Mouse (Mus musculus) MEL (cell line): ENCODE results near the gene Nuak2. TPM values are rescaled to one million over a fixed set of nuclear protein-coding genes. Genes with fewer than 3 reads are reported as not detected.

ENCODE experiments used
- DNase-seq: peaks from one replicate; pipeline ENCODE4 v3.0.0; 2011; ENCODE audit warnings: low read depth, low spot score
- H3K27ac ChIP-seq: 2 replicates; pipeline ENCODE4 v1.5.1; 2012; ENCODE audit warnings: low read depth, mild to moderate bottlenecking, control low read depth, low read length, moderate library complexity; ENCODE audit not compliant: control insufficient read depth
- H3K27me3 ChIP-seq, 2 experiments: fragments of 150-350 bp in 1 of 2; sonication (generic) in 1 of 2; 2 replicates each; pipeline ENCODE4 v1.6.1; 2012; ENCODE audit warnings: low read length in 2 of 2, mild to moderate bottlenecking in 2 of 2, improper control_type of control experiment in 1 of 2, moderate library complexity in 1 of 2; ENCODE audit not compliant: insufficient read depth in 2 of 2, control insufficient read depth in 1 of 2
- H3K36me3 ChIP-seq, 2 experiments: 2 replicates each; pipeline ENCODE4 v1.6.1; 2012 to 2014; ENCODE audit warnings: low read length in 2 of 2, improper control_type of control experiment in 1 of 2, inconsistent platforms in 1 of 2, mild to moderate bottlenecking in 1 of 2; ENCODE audit not compliant: insufficient read depth in 2 of 2, control insufficient read depth in 1 of 2
- H3K4me1 ChIP-seq, 2 experiments: fragments of 150-350 bp in 1 of 2; sonication (generic) in 1 of 2; 2 replicates each; pipeline ENCODE4 v1.6.1; 2012; ENCODE audit warnings: low read length in 2 of 2, improper control_type of control experiment in 1 of 2, mild to moderate bottlenecking in 1 of 2; ENCODE audit not compliant: insufficient read depth in 2 of 2, control insufficient read depth in 1 of 2
- H3K4me3 ChIP-seq, 2 experiments: fragments of 150-350 bp in 1 of 2; sonication (generic) in 1 of 2; 2 replicates each; pipeline ENCODE4 v1.5.1; 2012; ENCODE audit warnings: low read depth in 2 of 2, low read length in 2 of 2, mild to moderate bottlenecking in 2 of 2, moderate library complexity in 2 of 2, control low read depth in 1 of 2, improper control_type of control experiment in 1 of 2; ENCODE audit not compliant: control insufficient read depth in 1 of 2, insufficient read depth in 1 of 2
- H3K79me2 ChIP-seq: 2 replicates; pipeline ENCODE4 v1.6.1; 2012; ENCODE audit warnings: mild to moderate bottlenecking, low read length, moderate library complexity; ENCODE audit not compliant: control insufficient read depth, poor library complexity, insufficient read depth
- H3K9ac ChIP-seq: 2 replicates; pipeline ENCODE4 v1.6.1; 2012; ENCODE audit warnings: low read depth, mild to moderate bottlenecking, control low read depth, low read length, moderate library complexity; ENCODE audit not compliant: control insufficient read depth, poor library complexity, severe bottlenecking
- H3K9me3 ChIP-seq: fragments of 150-350 bp; sonication (generic); replicated peaks from 2 replicates; pipeline ENCODE4 v1.6.1; 2012; ENCODE audit warnings: mild to moderate bottlenecking, low read length, improper control_type of control experiment, moderate library complexity; ENCODE audit not compliant: insufficient read depth
- CTCF ChIP-seq, 3 experiments: IDR thresholded peaks in 2 of 3; conservative IDR thresholded peaks in 1 of 3; 2 replicates each; pipeline ENCODE4 v1.5.1; 2011 to 2012; ENCODE audit warnings: low read length in 3 of 3, low read depth in 2 of 3, mild to moderate bottlenecking in 2 of 3, improper control_type of control experiment in 1 of 3, inconsistent platforms in 1 of 3, mixed read lengths in 1 of 3, moderate library complexity in 1 of 3; ENCODE audit not compliant: control insufficient read depth in 1 of 3, insufficient read depth in 1 of 3, poor library complexity in 1 of 3, severe bottlenecking in 1 of 3
- E2F4 ChIP-seq: IDR thresholded peaks from 2 replicates; pipeline ENCODE4 v1.6.1; 2011; ENCODE audit warnings: low read depth, low read length, improper control_type of control experiment, borderline replicate concordance
- ELF1 ChIP-seq: IDR thresholded peaks from 2 replicates; pipeline ENCODE4 v1.6.1; 2014; ENCODE audit warnings: low read depth, mild to moderate bottlenecking, inconsistent platforms, low read length, improper control_type of control experiment, moderate library complexity
- ETS1 ChIP-seq: IDR thresholded peaks from 2 replicates; pipeline ENCODE4 v1.6.1; 2012; ENCODE audit warnings: low read depth, mild to moderate bottlenecking, inconsistent platforms, low read length, improper control_type of control experiment, moderate library complexity
- GABPA ChIP-seq: IDR thresholded peaks from 2 replicates; pipeline ENCODE4 v1.6.1; 2012; ENCODE audit warnings: low read depth, mild to moderate bottlenecking, inconsistent platforms, low read length, improper control_type of control experiment, moderate library complexity
- GATA1 ChIP-seq: IDR thresholded peaks from 2 replicates; pipeline ENCODE4 v1.6.1; 2011; ENCODE audit warnings: low read depth, low read length, improper control_type of control experiment
- JUND ChIP-seq: IDR thresholded peaks from 2 replicates; pipeline ENCODE4 v1.6.1; 2011; ENCODE audit warnings: low read depth, mild to moderate bottlenecking, improper control_type of control experiment, low read length
- KAT2A ChIP-seq: conservative IDR thresholded peaks from 2 replicates; pipeline ENCODE4 v1.6.1; 2012; ENCODE audit warnings: low read depth, low read length, improper control_type of control experiment, inconsistent platforms
- MAX ChIP-seq: IDR thresholded peaks from 2 replicates; pipeline ENCODE4 v1.6.1; 2011; ENCODE audit warnings: low read length, improper control_type of control experiment
- MXI1 ChIP-seq: IDR thresholded peaks from 2 replicates; pipeline ENCODE4 v1.6.1; 2011; ENCODE audit warnings: mild to moderate bottlenecking, low read depth, low read length, improper control_type of control experiment
- MYB ChIP-seq: IDR thresholded peaks from 2 replicates; pipeline ENCODE4 v1.6.1; 2011; ENCODE audit warnings: mild to moderate bottlenecking, low read depth, low read length, improper control_type of control experiment
- MYC ChIP-seq: IDR thresholded peaks from 2 replicates; pipeline ENCODE4 v1.6.1; 2011; ENCODE audit warnings: low read depth, mild to moderate bottlenecking, low read length, improper control_type of control experiment, moderate library complexity
- NELFE ChIP-seq: IDR thresholded peaks from 2 replicates; pipeline ENCODE4 v1.6.1; 2011; ENCODE audit warnings: low read depth, low read length, improper control_type of control experiment
- POLR2AphosphoS2 ChIP-seq: IDR thresholded peaks from 2 replicates; pipeline ENCODE4 v1.6.1; 2011; ENCODE audit warnings: low read length, improper control_type of control experiment
- POLR2AphosphoS5 ChIP-seq: IDR thresholded peaks from 2 replicates; pipeline ENCODE4 v1.6.1; 2012; ENCODE audit warnings: low read depth, borderline replicate concordance, mild to moderate bottlenecking, inconsistent platforms, low read length, moderate library complexity, mixed read lengths
- RCOR1 ChIP-seq: IDR thresholded peaks from 2 replicates; pipeline ENCODE4 v1.6.1; 2012; ENCODE audit warnings: low read depth, mild to moderate bottlenecking, inconsistent platforms, low read length, improper control_type of control experiment
- SMC3 ChIP-seq: IDR thresholded peaks from 2 replicates; pipeline ENCODE4 v1.6.1; 2011; ENCODE audit warnings: low read depth, low read length, improper control_type of control experiment
- TAL1 ChIP-seq: IDR thresholded peaks from 2 replicates; pipeline ENCODE4 v1.6.1; 2012; ENCODE audit warnings: mild to moderate bottlenecking, inconsistent platforms, low read length, moderate library complexity, mixed read lengths
- TBP ChIP-seq: IDR thresholded peaks from 2 replicates; pipeline ENCODE4 v1.8.0; 2011; ENCODE audit warnings: low read depth, low read length, improper control_type of control experiment
- TCF12 ChIP-seq: IDR thresholded peaks from 2 replicates; pipeline ENCODE4 v1.6.1; 2014; ENCODE audit warnings: low read depth, mild to moderate bottlenecking, inconsistent platforms, low read length, improper control_type of control experiment, moderate library complexity
- UBTF ChIP-seq: IDR thresholded peaks from 2 replicates; pipeline ENCODE4 v1.6.1; 2012; ENCODE audit warnings: low read depth, mild to moderate bottlenecking, inconsistent platforms, low read length, improper control_type of control experiment, moderate library complexity, borderline replicate concordance; ENCODE audit not compliant: insufficient read depth
- ZKSCAN1 ChIP-seq: IDR thresholded peaks from 2 replicates; pipeline ENCODE4 v1.6.1; 2012; ENCODE audit warnings: low read depth, mild to moderate bottlenecking, inconsistent platforms, low read length, improper control_type of control experiment, moderate library complexity
- ZNF384 ChIP-seq: IDR thresholded peaks from 2 replicates; pipeline ENCODE4 v1.6.1; 2012; ENCODE audit warnings: low read depth, mild to moderate bottlenecking, inconsistent platforms, low read length, improper control_type of control experiment
- polyA plus RNA-seq, 2 experiments: library from polyadenylated mRNA; stranded (reverse) in 1 of 2; unstranded in 1 of 2; fragments of >175 nt in 1 of 2; fragments of >200 nt in 1 of 2; gene quantifications; 2 replicates each; pipeline versions ENCODE4 v1.2.1 to v1.2.4; 2012; ENCODE audit warnings: low replicate concordance in 2 of 2, low read depth in 1 of 2; ENCODE audit not compliant: insufficient read length in 2 of 2, insufficient read depth in 1 of 2, missing spikeins in 1 of 2
- total RNA-seq: library from RNA; depleted of rRNA; stranded (reverse); fragments of 300-350 nt; gene quantifications from 2 replicates; pipeline ENCODE4 v1.2.3, GENCODE M21; 2012

The Nuak2 gene
- total and polyA plus RNA-seq, 3 experiments, result 3.0 to 3.2 TPM; not detected in 1

GRCm38 (mm10) chr1:132291706-132292105, 24.2 kb upstream of the Nuak2 start:
- peaks cover 2 to 6% of the 10 kb centered on the region in 2 experiments; a peak in 3 of 4 replicates for H3K27me3 ChIP-seq
- no peak overlapping the region for H3K9ac ChIP-seq

GRCm38 (mm10) chr1:132292318-132293129, 23.4 kb upstream of the Nuak2 start:
- TF ChIP-seq CTCF (IDR thresholded peaks at IDR 0.05 in 2 of 3, conservative IDR thresholded peaks at IDR 0.05 in 1 of 3; ENCODE audit: control insufficient read depth in 1 of 3, insufficient read depth in 1 of 3, low read depth in 2 of 3, low read length in 3 of 3, poor library complexity in 1 of 3, severe bottlenecking in 1 of 3), result peak; percentile 26 to 54 (median 38); a peak in 5 of 6 replicates
- no peak for TF ChIP-seq MXI1
- peak; percentile 34 for TF ChIP-seq SMC3
- no peaks in the 10 kb centered on the region for H3K79me2 ChIP-seq
- no peaks in the 10 kb centered on the region for H3K9me3 ChIP-seq
- H3K27ac ChIP-seq, result no peak overlapping the region
- peaks cover 2 to 4% of the 10 kb centered on the region in 2 experiments for H3K27me3 ChIP-seq
- H3K4me1 ChIP-seq, result no peaks in the 10 kb centered on the region
- no peaks in the 10 kb centered on the region for H3K36me3 ChIP-seq
- no peak for DNase-seq
- no peak overlapping the region for H3K9ac ChIP-seq
- no peak overlapping the region for H3K4me3 ChIP-seq

More at GRCm38 (mm10) chr1:132291706-132292105, 24.2 kb upstream of the Nuak2 start:
- DNase-seq, result no peak
- H3K4me1 ChIP-seq, result no peaks in the 10 kb centered on the region
- no peak overlapping the region for H3K4me3 ChIP-seq
- H3K79me2 ChIP-seq, result no peaks in the 10 kb centered on the region
- H3K9me3 ChIP-seq, result no peaks in the 10 kb centered on the region
- H3K27ac ChIP-seq, result no peak overlapping the region
- TF ChIP-seq ZNF384, result no peak
- TF ChIP-seq UBTF, result no peak
- TF ChIP-seq POLR2AphosphoS2, result no peak
- no peak for TF ChIP-seq GATA1
- TF ChIP-seq ETS1, result no peak
- TF ChIP-seq E2F4, result no peak
- TF ChIP-seq MAX, result no peak
- TF ChIP-seq ZKSCAN1, result no peak
- TF ChIP-seq TAL1, result no peak
- no peaks in the 10 kb centered on the region for H3K36me3 ChIP-seq

- Histone ChIP-seq H3K4me1 (no peaks in the 10 kb centered on the region), H3K4me3 (no peak overlapping the region), H3K79me2 (no peaks in the 10 kb centered on the region), H3K27ac (no peak overlapping the region), H3K27me3 (peaks cover 2 to 7% of the 10 kb centered on the region in 2 experiments), H3K36me3 (no peaks in the 10 kb centered on the region), H3K9ac (no peak overlapping the region), H3K9me3 (no peaks in the 10 kb centered on the region)
- TF ChIP-seq POLR2AphosphoS2 (no peak), RCOR1 (no peak), POLR2AphosphoS5 (no peak), GABPA (no peak), UBTF (no peak), GATA1 (no peak), MYB (no peak), MYC (no peak), MXI1 (no peak), JUND (no peak), TBP (no peak), KAT2A (no peak), TCF12 (no peak), NELFE (no peak), TAL1 (no peak), MAX (no peak), ELF1 (no peak)
- no peak for DNase-seq
These were observed 20.4 kb upstream of the Nuak2 start for GRCm38 (mm10) chr1:132295506-132295905.
